Mouse (Mus musculus) CD4-positive, CD25-positive, alpha-beta regulatory T cell, adult 9 weeks (primary cell): Measurements from ENCODE around the gene Bicral. TPM values are rescaled to one million over a fixed set of nuclear protein-coding genes. Genes with fewer than 3 reads are reported as not detected.

Source experiments
- polyA plus RNA-seq: library from polyadenylated mRNA; unstranded; fragments of 100-300 nt; shearing (Covaris generic); gene quantifications from one replicate; pipeline ENCODE4 v1.2.1, GENCODE M21; 2017

Gene Bicral
- polyA plus RNA-seq = 16.8 TPM

GRCm38 (mm10) chr17:46857903-46858748 is at the start of gene Bicral:
Bicral (minus strand) TSS chr17:46858482.

GRCm38 (mm10) chr17:46890116-46890815 is 32.0 kb upstream of the Bicral start, which contains the start of gene Tbcc:
Tbcc (plus strand) TSS chr17:46890684.

GRCm38 (mm10) chr17:46782341-46783221 is 75.7 kb downstream of the Bicral start, which contains the start of gene Rpl7l1:
Rpl7l1 (minus strand) TSS chr17:46782672.

GRCm38 (mm10) chr17:46772404-46773277 is 85.6 kb downstream of the Bicral start, which contains the start of gene 2310039H08Rik:
2310039H08Rik (plus strand) TSS chr17:46772635.

GRCm38 (mm10) chr17:46763544-46763943 is 94.7 kb downstream of the Bicral start, which contains the start of gene Ptcra:
Ptcra (minus strand) TSS chr17:46763712.

GRCm38 (mm10) chr17:46751794-46752556 is 106.3 kb downstream of the Bicral start, which contains the start of gene Cnpy3:
Cnpy3 (minus strand) TSS chr17:46752214.

Other genes with a start within 250 kb of the Bicral start
- gene Ptk7, start 229.0 kb downstream of the Bicral start, polyA plus RNA-seq = not detected
- gene Klc4, start 212.5 kb downstream of the Bicral start, polyA plus RNA-seq = 28.2 TPM
- 81.5 TPM for gene Mrpl2, start 212.3 kb downstream of the Bicral start, polyA plus RNA-seq
- 10.1 TPM for gene Cul7, start 208.1 kb downstream of the Bicral start, polyA plus RNA-seq
- 79.3 TPM for gene Rrp36, start 184.1 kb downstream of the Bicral start, polyA plus RNA-seq
- 182 TPM for gene Mea1, start 179.7 kb downstream of the Bicral start, polyA plus RNA-seq
- gene Klhdc3, start 177.6 kb downstream of the Bicral start, polyA plus RNA-seq = 91.9 TPM
- gene Ppp2r5d, start 153.4 kb downstream of the Bicral start, polyA plus RNA-seq = 51.8 TPM
- 2.9 TPM for gene Pex6, start 147.0 kb downstream of the Bicral start, polyA plus RNA-seq
- gene Gnmt, start 129.3 kb downstream of the Bicral start, polyA plus RNA-seq = 0.61 TPM
- gene Cnpy3, start 106.3 kb downstream of the Bicral start, polyA plus RNA-seq = 58.4 TPM
- gene Ptcra, start 94.8 kb downstream of the Bicral start, polyA plus RNA-seq = not detected
- 38.6 TPM for gene 2310039H08Rik, start 85.8 kb downstream of the Bicral start, polyA plus RNA-seq
- 181 TPM for gene Rpl7l1, start 75.8 kb downstream of the Bicral start, polyA plus RNA-seq
- gene Tbcc, start 32.2 kb upstream of the Bicral start, polyA plus RNA-seq = 10.0 TPM
- not detected for gene Prph2, start 52.0 kb upstream of the Bicral start, polyA plus RNA-seq
- 16.1 TPM for gene Ubr2, start 152.1 kb upstream of the Bicral start, polyA plus RNA-seq